Mouse (Mus musculus): ENCODE measurements around the gene Fam19a2.

DNA sequence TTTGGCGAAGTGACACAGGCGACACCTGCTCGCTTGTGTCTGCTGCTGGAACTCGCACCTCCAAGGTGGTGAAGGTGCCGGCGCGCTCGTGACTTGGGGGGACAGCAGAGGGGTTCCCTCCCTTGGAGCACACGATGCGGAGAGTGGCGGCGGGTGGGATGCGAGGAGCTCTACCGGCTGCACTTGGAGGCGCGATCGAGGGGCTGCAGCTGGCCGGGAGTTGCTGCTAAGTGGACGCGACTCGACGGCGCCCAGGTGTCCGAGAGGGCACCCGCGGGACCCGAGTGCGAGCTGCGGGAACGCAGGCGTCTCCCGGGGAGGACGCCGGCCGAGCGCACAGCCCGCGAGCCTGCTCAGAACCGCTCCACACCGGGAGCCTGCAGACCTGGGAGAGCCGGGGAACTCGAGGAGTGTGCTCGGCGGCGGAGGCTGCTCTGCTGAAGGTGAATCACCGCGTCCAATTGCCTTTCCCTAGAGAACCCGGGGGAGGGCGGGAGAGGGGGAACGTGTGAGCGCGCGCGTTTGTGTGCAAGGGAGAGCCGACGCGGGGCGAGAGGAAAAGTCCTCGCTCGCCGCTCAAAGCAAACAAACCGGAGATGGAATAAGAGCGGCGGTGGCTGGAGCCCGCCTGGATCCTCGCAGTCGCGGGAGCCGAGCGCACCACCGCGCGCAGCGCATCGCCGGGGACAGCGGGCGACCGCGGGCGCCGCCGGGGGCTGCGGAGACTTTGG lies 830 bp downstream of the Fam19a2 start:
- TF ChIP-seq EP300 (IDR thresholded peaks at IDR 0.05; ENCODE audit: low read depth) = no peak
- no peak for TF ChIP-seq CTCF (IDR thresholded peaks at IDR 0.05; ENCODE audit: low read depth)
